Mouse (Mus musculus) heart, embryonic 16.5 days (tissue): ENCODE measurements around the gene Noxred1. TPM values are rescaled to one million over a fixed set of nuclear protein-coding genes. Genes with fewer than 3 reads are reported as not detected.

ENCODE experiments used
- ATAC-seq: fragments of 200-750 bp; cut with Nextera tagmentation; replicated peaks from 2 replicates; pipeline ENCODE4 v1.8.0; 2017; ENCODE audit warnings: moderate number of reproducible peaks; ENCODE audit not compliant: insufficient read depth, low FRiP score; ENCODE audit errors: extremely low read depth
- H3K27ac ChIP-seq: fragments of 300-500 bp; sonication (generic); 2 replicates; pipeline ENCODE4 v1.5.1; 2014; ENCODE audit warnings: mild to moderate bottlenecking, low read length, control low read depth, moderate library complexity
- H3K27me3 ChIP-seq: fragments of 300-500 bp; sonication (generic); 2 replicates; pipeline ENCODE4 v1.6.1; 2014; ENCODE audit warnings: low read length, mixed read lengths; ENCODE audit not compliant: control insufficient read depth, insufficient read depth
- H3K36me3 ChIP-seq: fragments of 300-500 bp; sonication (generic); 2 replicates; pipeline ENCODE4 v1.6.1; 2014; ENCODE audit not compliant: control insufficient read depth, insufficient read depth
- H3K4me1 ChIP-seq: fragments of 300-500 bp; sonication (generic); 2 replicates; pipeline ENCODE4 v1.6.1; 2014; ENCODE audit warnings: low read length, mixed read lengths; ENCODE audit not compliant: control insufficient read depth, insufficient read depth
- H3K4me2 ChIP-seq: fragments of 300-500 bp; sonication (generic); 2 replicates; pipeline ENCODE4 v1.6.1; 2014; ENCODE audit warnings: low read depth, mild to moderate bottlenecking, control low read depth, low read length
- H3K4me3 ChIP-seq: fragments of 300-500 bp; sonication (generic); 2 replicates; pipeline ENCODE4 v1.5.1; 2014; ENCODE audit warnings: mild to moderate bottlenecking, control low read depth, low read length
- H3K9ac ChIP-seq: fragments of 300-500 bp; sonication (generic); 2 replicates; pipeline ENCODE4 v1.6.1; 2014; ENCODE audit warnings: low read length, control low read depth
- H3K9me3 ChIP-seq: fragments of 300-500 bp; sonication (generic); replicated peaks from 2 replicates; pipeline ENCODE4 v1.6.1; 2016; ENCODE audit warnings: low read length; ENCODE audit not compliant: control insufficient read depth
- WGBS: fragments of 180-500 bp; shearing (Covaris S2); extraction: QIAGEN DNeasy Blood & Tissue Kit; methylation state at CpG from one replicate; pipeline ENCODE4 v1.1.7; 2014; 5-methylcytosine and 5-hydroxymethylcytosine counted together
- polyA plus RNA-seq: library from polyadenylated mRNA; unstranded; fragments of >200 nt; fragmentation: Nextera tagmentation; extraction: Ambion mirVana; gene quantifications from 2 replicates; pipeline ENCODE4 v1.2.1, GENCODE M21; 2015

The Noxred1 gene
- 0.52 and 0.70 TPM in 2 replicates for polyA plus RNA-seq

DNA sequence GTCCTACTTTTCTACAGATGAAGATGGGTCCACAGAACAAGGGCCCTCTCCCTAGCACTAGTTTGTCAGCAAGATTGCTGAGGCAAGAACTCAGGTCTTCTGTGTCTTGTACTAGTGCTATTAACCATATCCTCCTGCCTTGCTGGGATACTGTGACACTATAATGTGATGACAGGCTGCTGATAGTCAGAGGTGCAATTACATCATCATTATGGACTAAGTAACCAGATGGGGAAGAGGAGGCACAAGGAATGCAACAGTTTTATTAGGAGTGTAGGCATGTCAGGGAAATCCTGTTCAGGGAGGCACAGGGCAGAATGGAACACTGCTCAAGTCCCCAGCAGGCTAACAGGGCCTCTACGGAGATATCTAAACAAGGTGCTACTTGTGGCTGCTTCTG lies at the start of gene Noxred1:
Gene Noxred1, minus strand, starts transcription at position 101 of the 400 bp plus-strand sequence.
- Histone ChIP-seq H3K9ac (no peak within 1 kb of the TSS), H3K27ac (peak within 1 kb of the TSS; percentile 16; the same call in 1 of the 2 replicates), H3K36me3 (peaks cover 35% of the 10 kb centered on the region), H3K4me1 (peaks cover 5% of the 10 kb centered on the region), H3K4me3 (no peak within 1 kb of the TSS), H3K27me3 (no peaks in the 10 kb centered on the region), H3K4me2 (no peak within 1 kb of the TSS), H3K9me3 (no peaks in the 10 kb centered on the region)
- WGBS: 43% methylated on average over 1 of the region's 1 CpGs
- ATAC-seq: peak; percentile 45

GRCm38 (mm10) chr12:87284726-87285125 lies 46.2 kb upstream of the Noxred1 start:
- Histone ChIP-seq H3K9me3 (no peaks in the 10 kb centered on the region), H3K36me3 (no peaks in the 10 kb centered on the region), H3K27ac (no peak overlapping the region), H3K4me2 (no peak overlapping the region), H3K4me1 (peaks cover 3% of the 10 kb centered on the region), H3K27me3 (no peaks in the 10 kb centered on the region), H3K9ac (no peak overlapping the region), H3K4me3 (no peak overlapping the region)
- ATAC-seq: no peak
- WGBS: 78% methylated on average over 5 of the region's 5 CpGs

GRCm38 (mm10) chr12:87284268-87284667 lies 45.7 kb upstream of the Noxred1 start:
- ATAC-seq: no peak
- peaks cover 8% of the 10 kb centered on the region for H3K4me1 ChIP-seq
- H3K9me3 ChIP-seq: no peaks in the 10 kb centered on the region
- no peak overlapping the region for H3K9ac ChIP-seq
- H3K4me2 ChIP-seq: no peak overlapping the region
- no peak overlapping the region for H3K4me3 ChIP-seq
- no peaks in the 10 kb centered on the region for H3K27me3 ChIP-seq
- no peak overlapping the region for H3K27ac ChIP-seq
- H3K36me3 ChIP-seq: no peaks in the 10 kb centered on the region
- 76% methylated on average over 4 of the region's 4 CpGs for whole genome bisulfite sequencing

GRCm38 (mm10) chr12:87283706-87284105 lies 45.2 kb upstream of the Noxred1 start:
- Histone ChIP-seq H3K27me3 (no peaks in the 10 kb centered on the region), H3K9ac (no peak overlapping the region), H3K4me1 (peaks cover 13% of the 10 kb centered on the region), H3K4me2 (no peak overlapping the region), H3K36me3 (no peaks in the 10 kb centered on the region), H3K4me3 (no peak overlapping the region), H3K27ac (no peak overlapping the region), H3K9me3 (no peaks in the 10 kb centered on the region)
- ATAC-seq: no peak
- WGBS: 76% methylated on average over 7 of the region's 7 CpGs

GRCm38 (mm10) chr12:87282743-87283142 lies 44.2 kb upstream of the Noxred1 start:
- Histone ChIP-seq H3K4me1 (peaks cover 22% of the 10 kb centered on the region), H3K36me3 (no peaks in the 10 kb centered on the region), H3K9ac (no peak overlapping the region), H3K4me3 (no peak overlapping the region), H3K27ac (no peak overlapping the region), H3K4me2 (no peak overlapping the region), H3K27me3 (no peaks in the 10 kb centered on the region), H3K9me3 (no peaks in the 10 kb centered on the region)
- 92% methylated on average over 4 of the region's 4 CpGs for WGBS
- no peak for ATAC-seq

GRCm38 (mm10) chr12:87281766-87282165 lies 43.2 kb upstream of the Noxred1 start:
- Histone ChIP-seq H3K9me3 (no peaks in the 10 kb centered on the region), H3K36me3 (no peaks in the 10 kb centered on the region), H3K4me1 (peaks cover 22% of the 10 kb centered on the region), H3K4me2 (no peak overlapping the region), H3K27ac (no peak overlapping the region), H3K27me3 (no peaks in the 10 kb centered on the region), H3K4me3 (no peak overlapping the region), H3K9ac (no peak overlapping the region)
- 59% methylated on average over 1 of the region's 1 CpGs for WGBS
- ATAC-seq: no peak

GRCm38 (mm10) chr12:87279879-87280278 lies 41.3 kb upstream of the Noxred1 start:
- Histone ChIP-seq H3K4me2 (no peak overlapping the region), H3K36me3 (peaks cover 13% of the 10 kb centered on the region), H3K9me3 (no peaks in the 10 kb centered on the region), H3K9ac (no peak overlapping the region), H3K27ac (no peak overlapping the region), H3K4me1 (peaks cover 22% of the 10 kb centered on the region), H3K4me3 (no peak overlapping the region), H3K27me3 (no peaks in the 10 kb centered on the region)
- ATAC-seq: no peak
- 46% methylated on average over 14 of the region's 14 CpGs for WGBS

- Histone ChIP-seq H3K9ac (no peak overlapping the region), H3K27me3 (no peaks in the 10 kb centered on the region), H3K4me1 (peaks cover 22% of the 10 kb centered on the region), H3K27ac (no peak overlapping the region; the same call in 1 of the 2 replicates), H3K36me3 (peaks cover 18% of the 10 kb centered on the region), H3K9me3 (no peaks in the 10 kb centered on the region), H3K4me2 (no peak overlapping the region), H3K4me3 (no peak overlapping the region)
- ATAC-seq: no peak
- 43% methylated on average over 3 of the region's 3 CpGs for WGBS
Observed at GRCm38 (mm10) chr12:87279350-87279749, 40.8 kb upstream of the Noxred1 start.

GRCm38 (mm10) chr12:87278118-87278730 lies 39.7 kb upstream of the Noxred1 start:
- H3K9me3 ChIP-seq: no peaks in the 10 kb centered on the region
- WGBS: 10% methylated on average over 6 of the region's 6 CpGs
- peak overlapping the region; percentile 32 for H3K4me3 ChIP-seq
- H3K27ac ChIP-seq: peak overlapping the region; percentile 81
- H3K4me1 ChIP-seq: peaks cover 22% of the 10 kb centered on the region
- ATAC-seq: peak; percentile 89
- no peaks in the 10 kb centered on the region for H3K27me3 ChIP-seq
- peaks cover 27% of the 10 kb centered on the region for H3K36me3 ChIP-seq
- peak overlapping the region; percentile 58 for H3K4me2 ChIP-seq
- peak overlapping the region; percentile 25; the same call in 1 of the 2 replicates for H3K9ac ChIP-seq
